Mouse (Mus musculus): ENCODE results near the gene Hebp2.

Gene Hebp2

GRCm38 (mm10) chr10:18508586-18508985 is 37.3 kb downstream of the Hebp2 start:
- no peak for DNase-seq

- DNase-seq: no peak
These were observed 37.9 kb downstream of the Hebp2 start for GRCm38 (mm10) chr10:18507869-18508473.

GRCm38 (mm10) chr10:18506501-18506946 is 39.4 kb downstream of the Hebp2 start:
- no peak for DNase-seq

GRCm38 (mm10) chr10:18505690-18506089 is 40.2 kb downstream of the Hebp2 start:
- no peak for DNase-seq

GRCm38 (mm10) chr10:18501997-18502396 is 43.9 kb downstream of the Hebp2 start:
- DNase-seq: no peak

- DNase-seq: no peak
These were observed 48.8 kb downstream of the Hebp2 start for GRCm38 (mm10) chr10:18497066-18497465.

GRCm38 (mm10) chr10:18494249-18494648 is 51.6 kb downstream of the Hebp2 start:
- DNase-seq: no peak

- no peak for DNase-seq
These were observed 52.6 kb downstream of the Hebp2 start for GRCm38 (mm10) chr10:18493010-18493894.

- no peak for DNase-seq
These were observed 53.9 kb downstream of the Hebp2 start for GRCm38 (mm10) chr10:18491952-18492351.

- no peak for DNase-seq
These were observed 55.9 kb downstream of the Hebp2 start for GRCm38 (mm10) chr10:18489936-18490335.

Data from right cerebral cortex, postnatal 14 days (tissue).